Mouse (Mus musculus) kidney, adult 8-10 months (tissue): Measurements from ENCODE around the gene Rhbdd1.

Experiments
- DNase-seq, 2 experiments: peaks; one replicate each; pipeline ENCODE4 v3.0.0; 2022

Rhbdd1 gene

DNA sequence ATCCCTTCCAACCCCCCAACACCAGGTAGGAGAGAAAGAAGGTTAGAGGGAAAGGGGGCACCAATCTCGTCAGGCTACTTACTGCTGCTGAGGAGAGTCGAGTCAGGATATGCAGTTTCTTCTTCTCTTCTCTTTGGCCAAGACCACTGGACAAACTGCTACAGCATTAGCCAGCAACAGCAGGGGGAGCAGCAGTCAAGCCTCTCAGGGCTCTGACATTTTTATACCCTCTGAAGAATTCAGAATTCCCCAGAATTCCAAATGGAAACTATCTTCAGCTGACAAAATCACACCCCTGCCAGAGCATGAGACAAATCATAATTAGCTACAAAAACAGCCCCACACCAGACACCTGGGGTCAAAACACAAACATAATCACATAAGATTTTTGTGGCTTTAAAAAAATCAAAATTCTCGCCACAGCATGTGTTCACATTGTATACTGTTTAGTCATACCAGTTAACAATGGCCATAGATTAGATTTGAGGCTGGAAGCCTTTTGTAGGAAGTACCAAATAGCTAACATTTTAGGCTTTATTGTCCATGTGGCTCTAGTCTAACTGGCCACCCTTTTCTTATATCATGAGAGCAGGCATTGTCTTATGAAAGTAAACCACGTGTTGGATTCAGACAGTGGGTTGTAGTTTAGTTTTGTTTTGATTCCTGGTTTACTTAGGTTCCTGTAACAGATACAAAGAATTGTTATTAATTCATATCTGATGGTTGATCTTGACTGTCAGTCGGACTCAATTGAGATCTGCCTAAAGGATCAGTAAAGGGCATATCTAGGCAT is 55.6 kb downstream of the Rhbdd1 start:
- no peak for DNase-seq

DNA sequence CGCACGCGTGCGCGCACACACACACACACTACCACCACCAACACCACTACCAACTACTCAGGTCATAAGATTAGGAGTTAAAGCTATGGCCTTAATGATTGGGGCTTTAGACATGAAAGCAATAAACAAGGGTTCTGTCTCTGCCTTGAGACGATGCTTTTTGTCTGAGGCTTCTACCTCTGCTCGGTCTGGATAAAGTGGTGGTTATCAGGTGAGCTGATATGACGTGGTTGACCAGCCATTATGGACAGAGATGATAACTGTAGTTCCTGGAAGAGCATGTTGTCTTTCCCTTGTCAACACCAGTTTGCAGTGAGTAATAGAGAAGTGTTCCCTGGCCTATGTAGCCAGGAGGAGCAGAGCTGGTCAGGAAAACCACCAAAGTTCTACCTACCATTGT is 57.7 kb downstream of the Rhbdd1 start:
- DNase-seq = no peak

DNA sequence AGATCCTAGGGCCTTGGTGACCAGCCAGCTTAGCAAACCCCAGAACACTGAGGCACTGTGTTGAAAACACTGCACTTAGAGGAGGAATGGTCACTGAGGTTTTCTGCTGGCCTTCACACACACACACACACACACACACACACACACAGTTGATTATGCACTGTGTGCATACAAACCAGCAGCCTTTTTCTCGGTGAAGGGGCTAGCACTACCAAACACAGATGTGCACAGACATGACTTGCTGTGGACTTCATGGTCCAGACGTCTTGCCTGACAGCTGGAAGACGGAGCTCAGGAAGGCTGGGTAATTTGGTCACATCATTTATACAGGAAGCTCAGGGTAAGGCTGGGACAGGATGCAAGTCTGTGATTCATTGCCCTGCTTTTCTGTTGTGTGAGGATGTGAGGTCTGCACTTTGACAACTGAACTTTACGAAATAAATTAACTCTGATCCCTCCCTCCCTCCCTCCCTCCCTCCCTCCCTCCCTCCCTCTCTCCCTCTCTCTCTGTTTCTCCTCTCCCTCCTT is 58.6 kb downstream of the Rhbdd1 start:
- DNase-seq = peak in 1 of 2 experiments; percentile 7

DNA sequence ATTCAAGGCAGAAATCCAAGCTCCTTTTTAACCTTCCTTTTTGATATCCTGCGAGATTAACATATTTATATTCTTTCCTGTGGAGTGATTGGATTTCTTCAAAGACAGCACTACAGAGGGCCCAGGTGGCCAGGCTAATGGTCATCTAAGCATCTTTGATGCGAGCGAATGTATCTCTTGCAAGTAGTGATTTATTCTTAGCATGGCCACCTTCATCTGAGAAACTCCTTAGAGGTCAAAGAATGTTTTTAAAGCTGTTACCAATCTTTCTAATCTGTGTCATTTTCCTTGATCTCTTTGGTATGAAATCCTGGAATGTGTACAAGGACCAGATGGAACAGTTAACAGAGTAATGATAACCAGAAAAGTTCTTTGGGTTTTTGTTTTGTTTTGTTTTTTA is 59.2 kb downstream of the Rhbdd1 start:
- no peak for DNase-seq

DNA sequence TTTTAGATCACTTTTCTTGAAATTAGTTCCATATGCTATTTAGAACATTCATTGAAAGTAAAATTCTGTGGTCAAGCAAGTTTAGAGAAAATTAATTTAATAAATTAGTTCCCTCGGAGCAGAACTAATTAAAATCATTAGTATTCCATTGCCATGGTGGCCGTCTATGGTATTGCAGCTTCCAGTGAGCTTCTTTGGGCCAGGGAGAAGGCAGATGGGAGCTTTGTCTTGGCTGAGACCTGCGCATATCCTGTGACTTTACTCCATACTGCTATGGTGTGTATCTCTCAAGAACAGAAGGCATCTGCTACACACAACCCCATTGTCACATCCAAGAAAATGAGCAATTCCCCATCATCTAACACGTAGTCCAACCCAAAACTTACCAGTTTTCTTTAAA is 65.7 kb downstream of the Rhbdd1 start:
- DNase-seq = no peak

DNA sequence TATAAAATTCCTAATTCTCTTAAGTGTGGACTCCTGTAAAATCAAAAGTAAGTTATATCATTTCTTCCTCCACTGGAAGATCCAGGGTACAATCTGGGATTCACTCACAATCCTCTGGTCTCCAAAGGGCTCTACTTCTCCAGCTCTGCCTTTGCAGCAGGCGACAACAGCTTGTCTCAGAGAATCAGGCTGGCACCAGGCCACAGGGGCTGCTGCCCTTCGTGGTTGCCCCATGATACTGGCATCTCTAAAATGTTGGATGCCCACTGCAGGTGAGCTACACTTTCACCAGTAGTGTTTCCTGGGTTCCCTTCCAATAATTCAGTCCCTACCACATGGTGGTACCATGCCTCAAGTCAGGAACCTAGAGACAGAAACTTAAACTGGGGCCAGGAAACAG is 67.9 kb downstream of the Rhbdd1 start:
- no peak for DNase-seq

GRCm38 (mm10) chr1:82385054-82385453 is 68.8 kb downstream of the Rhbdd1 start:
- no peak for DNase-seq

GRCm38 (mm10) chr1:82385827-82386230 is 69.6 kb downstream of the Rhbdd1 start:
- DNase-seq = no peak

- no peak for DNase-seq
Measured at GRCm38 (mm10) chr1:82386814-82387771, 70.8 kb downstream of the Rhbdd1 start.

DNA sequence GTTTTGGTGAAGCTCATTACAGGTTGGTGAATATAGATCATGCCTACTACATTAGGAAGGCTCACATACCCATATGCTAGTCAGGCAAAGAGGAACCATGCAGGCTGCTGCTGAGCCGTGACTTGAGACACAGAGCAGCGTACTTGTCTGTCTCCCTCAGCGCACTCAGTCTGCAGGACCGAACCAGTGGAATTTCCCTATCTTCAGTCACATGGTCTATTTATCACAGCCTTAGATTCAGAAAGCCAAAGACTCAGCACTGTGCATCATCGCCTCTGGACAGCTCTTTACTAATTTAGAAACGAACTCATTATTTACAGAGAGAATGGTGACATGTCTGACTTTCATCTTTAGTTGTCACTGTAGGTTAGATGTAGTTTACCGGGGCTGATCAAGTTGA is 73.1 kb downstream of the Rhbdd1 start:
- DNase-seq = no peak

- peak; percentile 19 to 25 for DNase-seq
Measured at GRCm38 (mm10) chr1:82395371-82395770, 79.1 kb downstream of the Rhbdd1 start.

DNA sequence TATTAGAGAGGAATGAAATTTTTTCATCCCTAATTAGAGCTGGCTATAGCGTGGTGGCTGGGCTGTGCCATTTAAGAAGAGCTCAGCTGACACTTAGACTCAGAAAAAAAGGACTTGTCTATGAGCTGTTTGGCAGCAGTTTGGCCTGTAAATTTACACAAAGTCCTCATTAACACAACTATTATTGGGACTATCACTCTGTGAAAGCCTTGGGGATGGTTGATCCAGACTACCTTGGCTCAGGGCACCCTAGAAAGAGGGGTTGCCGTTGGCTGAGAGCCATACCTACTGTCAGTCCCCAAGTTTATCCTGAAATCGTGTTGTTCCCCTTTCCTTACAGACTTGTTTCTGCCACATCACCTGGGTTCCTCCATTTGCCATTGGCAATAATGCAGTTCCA is 91.5 kb downstream of the Rhbdd1 start:
- DNase-seq = no peak

- no peak for DNase-seq
Measured at GRCm38 (mm10) chr1:82409271-82409670, 93.0 kb downstream of the Rhbdd1 start.

DNA sequence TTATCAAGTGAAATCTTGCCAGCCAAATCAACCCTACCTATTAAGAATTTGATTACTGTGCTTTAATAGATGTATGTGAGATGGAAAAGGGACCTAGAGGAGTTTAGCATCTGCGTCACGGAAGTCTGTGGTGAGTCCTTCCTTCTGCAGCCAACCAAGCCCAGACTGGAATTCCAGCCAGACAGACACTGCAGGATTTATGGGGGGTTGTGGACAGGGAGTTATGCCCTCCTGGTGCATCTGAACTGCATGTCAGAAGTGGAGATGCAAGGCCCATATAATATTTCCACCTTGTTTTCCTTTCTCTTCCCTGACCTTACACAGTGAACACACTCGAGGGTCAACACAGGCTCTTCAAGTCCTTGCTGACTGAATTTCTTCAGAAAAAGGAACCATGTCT is 94.3 kb downstream of the Rhbdd1 start:
- no peak for DNase-seq

GRCm38 (mm10) chr1:82411521-82411920 is 95.3 kb downstream of the Rhbdd1 start:
- no peak for DNase-seq

- no peak for DNase-seq
Measured at GRCm38 (mm10) chr1:82412085-82412484, 95.8 kb downstream of the Rhbdd1 start.

DNA sequence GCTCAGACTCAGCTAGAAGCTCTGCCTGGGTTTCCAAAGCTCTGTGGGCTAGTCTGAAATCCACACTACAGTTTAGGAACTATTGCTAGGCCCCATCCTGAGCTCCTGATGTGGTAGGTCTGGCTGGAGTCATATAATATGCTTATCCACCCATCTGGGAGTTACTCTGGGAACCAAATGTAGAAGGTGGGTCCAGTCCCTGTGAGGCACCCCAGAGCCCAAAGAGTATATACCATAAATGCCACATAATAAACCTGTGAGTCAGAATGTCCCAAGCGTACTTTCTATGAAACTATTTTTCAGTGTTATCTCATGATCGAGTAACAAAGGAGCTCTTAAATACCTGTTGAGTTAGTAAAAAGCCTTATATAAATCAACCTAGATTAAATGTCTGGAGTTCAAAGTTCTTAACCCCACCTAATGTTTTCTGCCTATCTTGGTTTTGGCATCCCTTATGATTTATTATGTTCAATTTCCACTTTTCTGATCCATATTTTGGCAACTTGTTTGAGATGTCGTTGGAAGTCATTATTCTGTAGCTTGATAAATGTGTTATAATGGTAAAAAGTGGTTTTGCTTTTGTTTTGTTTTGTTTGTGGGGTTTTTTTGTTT is 98.3 kb downstream of the Rhbdd1 start:
- DNase-seq = no peak

DNA sequence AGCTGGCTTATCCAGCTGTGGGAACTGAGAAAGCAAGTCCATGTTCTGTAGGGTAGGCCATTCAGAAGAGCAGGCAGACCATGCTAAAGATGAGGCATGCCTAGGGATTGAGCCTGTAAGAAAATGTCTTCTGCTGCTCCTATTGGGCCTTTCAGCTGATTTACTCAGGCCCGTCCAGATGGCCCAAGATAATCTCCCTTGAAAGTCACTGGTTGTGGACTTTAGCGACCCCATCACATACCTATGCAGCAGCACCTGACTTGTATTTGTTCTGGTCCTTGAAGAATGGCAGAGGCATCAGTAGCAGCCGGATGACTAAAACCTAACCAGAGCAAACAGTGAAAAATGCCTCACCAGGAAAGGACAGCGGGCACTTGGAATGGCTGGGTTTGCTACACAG is 99.4 kb downstream of the Rhbdd1 start:
- no peak for DNase-seq

GRCm38 (mm10) chr1:82427729-82428128 is 111.5 kb downstream of the Rhbdd1 start:
- no peak for DNase-seq

- DNase-seq = peak; percentile 73 to 76
Measured at GRCm38 (mm10) chr1:82429061-82429460, 112.8 kb downstream of the Rhbdd1 start.

DNA sequence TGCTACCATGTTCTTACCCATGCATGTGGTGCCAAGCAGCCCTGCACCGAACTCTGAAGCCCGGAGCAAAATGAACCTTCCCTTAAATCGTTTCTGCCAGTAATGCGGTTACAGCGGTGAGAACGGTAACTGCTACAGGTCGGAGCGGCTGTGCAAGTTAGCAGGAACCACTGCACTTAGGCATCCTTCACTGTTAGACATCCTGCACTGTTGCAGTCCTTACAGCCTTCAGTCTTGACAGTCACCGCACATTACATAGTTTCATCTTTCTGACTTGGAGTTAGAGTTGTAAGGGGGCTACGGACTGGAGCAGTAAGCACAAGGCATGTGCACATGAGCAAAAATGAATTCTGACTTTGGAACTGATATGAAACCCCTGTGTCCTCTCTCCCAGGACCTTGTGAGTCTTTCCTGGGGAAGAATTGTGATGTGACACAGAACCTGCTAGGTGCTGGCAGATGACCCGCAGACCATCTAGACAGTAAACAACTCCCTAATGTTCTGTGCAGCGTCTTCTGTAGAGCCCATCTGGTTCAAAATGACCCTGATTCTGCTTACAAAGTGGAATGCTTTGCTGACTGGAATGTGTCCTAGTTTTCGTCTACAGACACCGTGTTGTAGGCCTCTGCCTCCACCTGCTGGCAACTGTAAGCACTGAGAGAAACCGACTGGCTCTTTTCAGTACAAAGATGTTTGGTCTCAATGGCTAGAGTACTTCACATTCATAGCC is 116.8 kb downstream of the Rhbdd1 start:
- DNase-seq = peak; percentile 58 to 85

DNA sequence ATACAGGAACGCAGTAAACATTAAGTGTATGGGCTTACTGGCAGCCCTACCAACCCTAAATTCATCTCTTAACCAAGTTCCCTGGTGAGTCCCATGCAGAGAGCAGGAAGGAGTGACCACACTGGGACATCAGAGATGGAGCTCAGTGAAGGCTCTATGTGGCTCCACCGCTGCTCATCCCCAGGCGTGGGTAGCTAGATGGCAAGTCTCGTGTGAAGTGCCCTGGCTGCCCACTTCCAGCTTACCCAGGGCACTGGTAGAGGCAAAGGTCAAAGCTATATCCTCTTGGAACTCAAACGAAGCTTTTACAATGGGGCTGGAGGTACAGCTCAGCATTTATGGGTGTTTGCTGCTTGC is 117.4 kb downstream of the Rhbdd1 start:
- DNase-seq = no peak

DNA sequence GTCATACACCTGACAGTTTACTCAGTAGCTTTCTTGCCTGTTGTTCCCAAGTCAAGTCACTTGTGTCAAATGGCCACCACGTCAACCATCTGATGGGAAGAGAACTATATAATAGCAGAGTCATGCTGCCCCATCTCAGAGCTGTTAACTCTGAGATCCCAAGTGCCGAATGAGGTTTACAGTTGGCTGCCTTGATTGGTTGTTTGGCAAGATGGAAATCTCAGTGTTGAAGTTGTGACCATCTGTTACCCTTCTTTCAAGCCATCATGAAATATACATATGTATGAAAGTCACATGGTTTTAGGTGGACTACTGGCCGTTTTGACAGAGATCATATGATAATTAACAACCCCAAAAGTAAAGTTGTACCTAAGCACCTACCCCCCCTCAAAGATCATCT is 121.0 kb downstream of the Rhbdd1 start:
- no peak for DNase-seq
